Mouse (Mus musculus) c-Kit-positive CD71-positive TER-119-negative erythroid progenitor cells, embryonic 14.5 days (primary cell): ENCODE measurements around the gene Asb13.

Experiments used
- DNase-seq: peaks from one replicate; pipeline ENCODE4 v3.0.0-alpha.2; 2013; ENCODE audit warnings: low read depth

Gene Asb13

DNA sequence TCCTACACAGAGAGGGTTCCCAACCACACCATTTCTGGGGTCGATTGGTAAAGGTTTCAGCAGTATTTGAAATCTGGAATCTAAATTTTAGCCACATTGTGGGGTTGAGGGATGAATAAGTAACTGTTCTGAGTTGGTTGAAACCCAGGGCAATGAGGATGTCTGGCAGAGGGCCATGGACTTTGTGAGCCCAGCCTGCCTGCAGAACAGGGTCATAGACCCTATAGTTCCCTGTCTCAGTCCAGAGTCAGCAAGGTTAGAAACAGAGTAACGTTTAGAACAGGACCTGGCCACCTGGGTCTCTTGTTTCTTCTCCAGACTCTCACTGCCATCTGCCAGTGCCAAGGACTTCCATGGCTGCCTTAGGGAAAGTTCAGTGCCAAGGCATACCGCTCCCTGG is 30.4 kb downstream of the Asb13 start:
- no peak for DNase-seq

DNA sequence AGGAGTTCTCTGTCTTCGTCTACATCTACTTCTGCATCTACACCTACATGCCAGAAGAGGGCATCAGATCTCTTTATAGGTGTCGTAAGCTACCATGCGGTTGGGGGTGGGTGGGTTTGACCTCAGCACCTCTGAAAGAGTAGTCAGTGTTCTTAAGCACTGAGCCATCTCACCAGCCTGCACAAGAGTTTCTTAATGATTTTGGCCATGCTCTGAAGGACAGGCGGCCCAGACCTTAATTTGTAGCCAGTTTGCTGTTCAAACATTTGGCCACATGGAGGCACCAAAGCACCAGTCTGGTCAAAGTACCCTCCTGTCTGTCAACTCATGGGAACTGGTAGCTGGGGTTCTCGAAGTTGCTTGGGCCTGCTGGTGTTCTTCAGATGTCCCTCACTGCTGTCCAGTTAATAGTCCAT is 31.5 kb downstream of the Asb13 start:
- peak; percentile 39 for DNase-seq

DNA sequence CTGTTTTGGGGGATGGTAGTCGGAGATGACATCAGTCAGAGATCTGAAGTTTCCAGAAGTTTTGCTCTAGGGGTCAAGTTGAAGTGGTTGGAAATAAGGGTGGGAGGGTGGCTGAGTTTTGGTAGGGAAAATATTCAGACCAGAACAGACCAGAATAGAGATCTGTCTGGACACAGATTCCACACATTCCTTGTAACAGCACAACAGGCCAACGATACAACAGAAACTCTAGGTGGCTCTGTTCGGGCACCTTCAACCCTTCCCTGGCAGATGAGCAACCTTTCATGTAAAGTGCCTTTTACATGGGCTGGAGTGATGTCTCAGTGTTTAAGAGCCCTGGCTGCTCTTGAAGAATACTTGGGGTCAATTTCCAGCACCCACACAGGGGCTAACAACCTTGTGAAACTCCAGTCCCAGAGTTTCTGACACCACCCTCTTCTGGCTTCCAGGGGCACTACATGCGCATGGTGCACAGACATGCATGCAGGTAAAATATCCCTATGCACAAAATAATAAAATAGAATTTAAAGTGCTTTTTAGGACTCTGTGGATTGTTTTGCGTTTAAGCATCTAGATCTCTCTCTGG is 33.5 kb downstream of the Asb13 start:
- DNase-seq: no peak

DNA sequence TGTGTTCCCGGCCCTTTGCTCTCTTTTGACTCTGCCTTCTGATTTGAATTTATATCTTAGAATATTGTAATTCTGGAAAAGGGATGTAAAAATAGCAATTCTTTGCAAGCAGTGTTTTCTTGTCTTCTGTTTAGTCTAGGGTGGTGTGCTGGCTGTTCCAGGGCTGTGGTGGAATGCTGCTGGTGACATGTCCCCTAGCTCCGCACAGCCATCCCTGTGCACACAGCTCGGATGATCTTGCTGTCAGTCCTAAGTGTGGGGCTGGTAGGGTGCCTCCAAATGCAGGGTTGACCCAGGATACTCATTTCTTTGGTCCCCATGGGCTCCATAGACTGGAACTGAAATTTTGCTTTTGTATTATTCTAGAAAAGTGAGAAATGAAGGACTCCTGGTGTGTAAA is 34.2 kb downstream of the Asb13 start:
- no peak for DNase-seq

DNA sequence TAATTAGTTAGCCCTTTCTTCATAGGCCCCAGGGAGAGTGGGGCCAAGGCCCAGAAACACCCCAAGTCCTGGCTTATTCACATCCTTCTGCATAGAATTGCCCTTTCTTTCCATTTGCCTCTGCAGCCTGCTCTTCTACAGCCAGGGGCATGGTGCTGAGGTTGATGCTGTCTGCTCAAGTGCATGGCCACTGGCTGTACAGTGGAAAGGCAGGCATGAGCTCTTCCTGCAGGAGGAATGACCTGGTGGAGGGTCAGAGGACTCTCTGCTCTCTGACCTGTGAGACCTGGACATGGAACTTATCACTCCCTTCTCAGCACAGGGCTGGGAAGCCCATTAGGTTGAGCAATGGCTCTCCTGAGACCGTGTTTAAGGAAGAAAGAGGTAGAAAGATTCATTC is 35.8 kb downstream of the Asb13 start:
- no peak for DNase-seq

DNA sequence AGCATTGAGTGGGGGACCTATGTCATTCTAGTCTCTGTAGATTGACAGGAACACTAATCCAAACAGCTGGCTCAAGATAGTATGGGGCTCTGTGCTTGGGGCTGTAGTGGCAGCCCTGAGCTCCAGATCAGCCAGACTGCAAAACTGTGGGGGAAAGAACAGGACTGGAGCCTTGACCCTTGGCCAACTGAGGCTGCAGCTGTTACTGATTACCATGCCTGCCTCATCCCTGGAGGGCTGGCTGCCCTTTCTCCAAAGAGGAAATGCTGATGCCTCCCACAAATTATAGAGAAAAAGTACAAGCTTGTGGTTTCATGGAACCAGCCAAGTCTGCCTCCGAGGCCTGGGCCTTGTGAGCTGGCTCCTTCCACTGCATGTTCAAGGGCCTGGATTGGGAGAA is 36.2 kb downstream of the Asb13 start:
- no peak for DNase-seq

DNA sequence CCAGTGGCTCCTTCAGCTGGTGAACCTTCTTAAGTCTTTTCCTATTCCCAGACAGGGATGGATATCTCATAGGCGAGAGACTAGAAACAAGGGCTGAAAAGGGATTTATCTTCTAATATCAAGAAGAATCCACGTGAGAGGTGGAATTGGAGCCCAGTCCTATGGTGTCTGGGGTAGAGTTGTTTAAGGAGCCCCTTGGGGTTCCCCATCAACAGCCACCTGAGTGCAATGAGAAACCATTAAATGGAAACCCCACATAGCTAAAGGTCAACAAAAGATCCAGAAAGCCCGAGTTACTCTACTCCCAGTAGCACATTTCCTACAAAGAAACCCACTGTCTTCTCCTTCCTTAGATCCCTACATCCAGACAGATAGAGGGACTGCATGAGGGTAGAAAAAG is 39.3 kb downstream of the Asb13 start:
- no peak for DNase-seq

DNA sequence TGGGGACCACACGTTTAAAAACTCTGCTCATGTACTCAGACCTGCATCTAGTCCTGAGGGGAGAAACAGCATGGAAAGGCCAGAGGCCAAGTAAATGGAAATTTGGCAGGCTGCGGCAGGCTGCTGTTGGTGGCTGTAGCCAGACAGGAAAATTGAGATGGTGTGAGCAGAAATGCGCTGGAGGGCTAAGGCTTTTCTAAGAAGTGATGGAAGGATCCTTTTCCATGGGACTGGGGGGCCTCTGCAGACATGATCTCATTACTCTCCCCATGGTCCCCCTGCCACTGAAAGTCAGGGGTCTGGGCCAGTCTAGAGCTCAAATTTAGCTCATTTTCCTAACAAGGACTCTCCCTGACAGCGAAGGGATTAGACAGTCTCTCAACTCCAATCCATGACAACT is 39.8 kb downstream of the Asb13 start:
- no peak for DNase-seq

DNA sequence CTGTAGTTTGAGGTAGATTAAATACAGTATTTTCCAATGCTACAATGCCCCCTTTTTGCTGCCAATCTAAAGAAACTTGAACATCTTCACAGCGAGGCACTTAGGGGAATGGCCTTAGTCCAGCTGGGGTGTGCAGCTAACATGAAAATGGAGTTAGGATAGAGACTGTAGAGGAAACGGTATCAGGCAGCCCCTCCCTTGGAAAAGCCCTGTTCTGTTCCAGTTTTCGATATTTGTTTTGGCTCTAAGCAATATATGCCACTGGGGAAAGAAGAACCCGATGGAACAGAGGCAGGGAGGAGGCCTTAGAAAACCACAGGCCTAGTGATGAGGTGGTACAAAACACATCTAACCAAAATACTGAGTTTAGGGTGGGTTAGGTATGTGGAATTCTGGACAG is 42.0 kb downstream of the Asb13 start:
- no peak for DNase-seq

DNA sequence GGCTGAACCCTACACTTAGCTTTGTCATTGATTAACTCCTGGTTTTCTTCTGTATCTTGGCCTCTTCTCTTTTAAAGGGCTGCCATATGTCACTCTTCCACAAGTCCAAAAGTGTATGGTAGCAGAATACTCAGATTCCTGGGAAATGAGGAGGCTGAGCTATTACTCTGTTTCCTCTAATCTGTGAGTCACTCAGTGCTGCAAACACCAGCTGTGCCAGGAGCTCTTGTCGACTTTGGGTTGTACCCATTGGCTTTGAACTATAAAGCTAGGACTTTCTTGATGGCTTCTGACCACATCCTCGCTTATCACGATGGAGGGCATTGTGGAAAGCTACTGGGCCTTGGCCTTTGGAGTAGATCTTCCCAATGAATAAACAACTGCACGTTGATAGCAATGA is 45.3 kb downstream of the Asb13 start:
- DNase-seq: no peak

DNA sequence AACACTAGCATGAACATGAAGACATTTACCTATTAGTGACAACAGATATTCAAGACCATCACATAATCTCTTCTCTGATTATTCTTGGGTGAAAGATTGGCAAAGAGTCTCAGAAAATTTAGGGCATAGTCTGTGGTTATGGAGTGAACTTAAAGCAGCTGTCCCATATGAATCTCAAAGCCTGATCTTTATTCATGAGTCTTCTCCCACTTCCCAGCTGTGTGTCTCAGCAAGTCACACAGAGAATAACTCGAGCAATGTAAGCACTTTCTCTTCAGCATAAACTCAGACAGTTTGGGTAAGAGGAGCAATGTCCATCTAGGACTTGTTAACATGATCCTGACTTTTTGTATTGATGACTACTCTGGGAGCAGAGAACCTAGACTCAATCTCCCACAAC is 52.5 kb downstream of the Asb13 start:
- DNase-seq: no peak

DNA sequence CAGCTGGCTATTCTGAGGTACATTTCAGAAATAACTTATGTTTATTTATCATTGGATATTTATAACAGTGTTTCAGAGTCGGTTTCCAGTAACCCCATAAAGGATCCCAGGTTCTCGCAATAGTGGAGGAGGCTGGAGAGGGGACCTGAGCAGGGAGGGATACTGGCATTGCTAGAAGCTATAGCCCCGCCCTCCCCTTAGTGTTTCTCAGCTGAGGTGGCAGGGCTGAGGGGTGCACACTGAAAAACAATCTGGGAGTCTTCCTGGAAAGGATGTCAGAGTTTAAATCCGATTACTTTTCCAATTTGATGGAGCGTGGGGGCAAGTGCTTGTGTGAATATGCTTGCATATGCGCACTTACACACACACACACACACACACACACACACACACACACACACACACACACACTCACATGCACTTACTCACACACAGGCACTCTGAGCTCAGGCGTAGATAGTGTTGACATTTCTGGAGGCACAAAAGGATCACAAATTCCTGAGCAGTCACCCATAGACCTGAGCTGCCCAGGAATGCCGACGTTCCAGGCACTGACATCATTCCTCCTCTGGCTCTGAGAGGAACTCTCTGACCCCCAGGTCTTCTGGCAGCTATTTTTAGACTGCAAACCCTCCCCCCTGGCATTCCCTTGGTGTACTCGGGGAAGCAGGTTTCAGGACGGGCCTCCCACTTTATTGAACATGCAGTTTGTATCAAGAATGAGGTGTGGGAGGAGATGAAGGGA is 60.9 kb downstream of the Asb13 start:
- DNase-seq: no peak

DNA sequence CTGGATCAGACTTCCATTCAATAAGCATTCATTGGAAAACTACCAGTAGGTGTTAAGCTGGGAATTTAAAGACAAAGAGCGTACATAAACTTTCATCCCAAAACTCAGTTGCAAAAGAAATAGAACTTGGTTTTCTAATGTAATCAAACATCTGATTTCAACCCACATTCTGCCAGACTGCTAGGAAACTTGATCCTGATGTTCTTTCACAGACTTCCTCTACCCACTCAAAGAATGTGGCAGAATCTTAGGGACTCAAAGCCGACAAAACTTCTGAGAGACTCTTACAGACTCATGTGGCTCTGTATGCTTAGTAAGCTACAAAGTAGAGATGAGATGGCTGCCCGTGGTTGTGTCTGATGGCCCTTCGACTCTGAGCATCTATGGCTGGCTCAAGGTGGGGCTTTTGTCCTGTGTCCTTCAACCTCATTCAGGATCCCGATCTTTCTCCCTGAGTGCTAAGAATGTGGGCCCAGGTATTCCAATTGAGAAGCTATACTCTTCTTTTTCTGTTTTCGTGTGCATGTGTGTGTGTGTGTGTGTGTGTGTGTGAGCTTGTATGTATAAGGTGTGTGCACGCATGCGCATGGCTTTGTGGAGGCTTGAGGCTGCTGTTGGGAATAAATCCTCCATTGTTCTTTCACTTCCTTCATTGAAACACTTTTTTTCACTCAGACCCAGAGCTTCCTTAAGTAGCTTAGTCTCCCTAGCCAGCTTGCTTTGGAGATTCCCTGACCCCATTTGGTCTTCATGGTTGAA is 63.3 kb downstream of the Asb13 start:
- DNase-seq: no peak

DNA sequence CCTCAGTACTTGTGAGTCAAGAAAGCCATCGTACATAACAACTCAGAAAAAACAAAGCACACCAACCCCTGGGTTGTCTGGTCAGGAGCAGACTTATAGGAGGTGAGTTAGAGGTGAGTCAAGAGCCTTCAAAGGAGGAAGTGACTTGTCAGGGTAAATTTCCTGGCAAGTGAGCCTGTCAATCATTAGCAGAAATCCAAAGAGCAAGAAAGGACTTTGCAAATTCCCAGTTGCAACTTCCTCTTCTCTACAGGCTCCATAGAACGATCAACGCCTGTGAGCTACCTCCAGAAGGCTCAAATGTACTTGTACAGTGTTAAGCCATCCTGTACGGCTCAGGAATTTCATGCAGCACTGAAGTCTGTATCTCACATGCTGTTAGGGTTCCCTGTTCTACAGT is 66.9 kb downstream of the Asb13 start:
- no peak for DNase-seq
